Mouse (Mus musculus) MEL (cell line): ENCODE results near the gene Wdr34. TPM values are rescaled to one million over a fixed set of nuclear protein-coding genes. Genes with fewer than 3 reads are reported as not detected.

Experiments used
- DNase-seq: peaks from one replicate; pipeline ENCODE4 v3.0.0; 2011; ENCODE audit warnings: low read depth, low spot score
- H3K27ac ChIP-seq: 2 replicates; pipeline ENCODE4 v1.5.1; 2012; ENCODE audit warnings: low read depth, mild to moderate bottlenecking, control low read depth, low read length, moderate library complexity; ENCODE audit not compliant: control insufficient read depth
- H3K27me3 ChIP-seq, 2 experiments: fragments of 150-350 bp in 1 of 2; sonication (generic) in 1 of 2; 2 replicates each; pipeline ENCODE4 v1.6.1; 2012; ENCODE audit warnings: low read length in 2 of 2, mild to moderate bottlenecking in 2 of 2, improper control_type of control experiment in 1 of 2, moderate library complexity in 1 of 2; ENCODE audit not compliant: insufficient read depth in 2 of 2, control insufficient read depth in 1 of 2
- H3K36me3 ChIP-seq, 2 experiments: 2 replicates each; pipeline ENCODE4 v1.6.1; 2012 to 2014; ENCODE audit warnings: low read length in 2 of 2, improper control_type of control experiment in 1 of 2, inconsistent platforms in 1 of 2, mild to moderate bottlenecking in 1 of 2; ENCODE audit not compliant: insufficient read depth in 2 of 2, control insufficient read depth in 1 of 2
- H3K4me1 ChIP-seq, 2 experiments: fragments of 150-350 bp in 1 of 2; sonication (generic) in 1 of 2; 2 replicates each; pipeline ENCODE4 v1.6.1; 2012; ENCODE audit warnings: low read length in 2 of 2, improper control_type of control experiment in 1 of 2, mild to moderate bottlenecking in 1 of 2; ENCODE audit not compliant: insufficient read depth in 2 of 2, control insufficient read depth in 1 of 2
- H3K4me3 ChIP-seq, 2 experiments: fragments of 150-350 bp in 1 of 2; sonication (generic) in 1 of 2; 2 replicates each; pipeline ENCODE4 v1.5.1; 2012; ENCODE audit warnings: low read depth in 2 of 2, low read length in 2 of 2, mild to moderate bottlenecking in 2 of 2, moderate library complexity in 2 of 2, control low read depth in 1 of 2, improper control_type of control experiment in 1 of 2; ENCODE audit not compliant: control insufficient read depth in 1 of 2, insufficient read depth in 1 of 2
- H3K79me2 ChIP-seq: 2 replicates; pipeline ENCODE4 v1.6.1; 2012; ENCODE audit warnings: mild to moderate bottlenecking, low read length, moderate library complexity; ENCODE audit not compliant: control insufficient read depth, poor library complexity, insufficient read depth
- H3K9ac ChIP-seq: 2 replicates; pipeline ENCODE4 v1.6.1; 2012; ENCODE audit warnings: low read depth, mild to moderate bottlenecking, control low read depth, low read length, moderate library complexity; ENCODE audit not compliant: control insufficient read depth, poor library complexity, severe bottlenecking
- H3K9me3 ChIP-seq: fragments of 150-350 bp; sonication (generic); replicated peaks from 2 replicates; pipeline ENCODE4 v1.6.1; 2012; ENCODE audit warnings: mild to moderate bottlenecking, low read length, improper control_type of control experiment, moderate library complexity; ENCODE audit not compliant: insufficient read depth
- BHLHE40 ChIP-seq: IDR thresholded peaks from 2 replicates; pipeline ENCODE4 v1.6.1; 2012; ENCODE audit warnings: low read depth, mild to moderate bottlenecking, inconsistent platforms, low read length, improper control_type of control experiment, borderline replicate concordance
- CHD1 ChIP-seq: IDR thresholded peaks from 2 replicates; pipeline ENCODE4 v1.6.1; 2012; ENCODE audit warnings: low read depth, mild to moderate bottlenecking, inconsistent platforms, low read length, improper control_type of control experiment
- CHD2 ChIP-seq: IDR thresholded peaks from 2 replicates; pipeline ENCODE4 v1.6.1; 2011; ENCODE audit warnings: low read length, improper control_type of control experiment
- CTCF ChIP-seq, 3 experiments: IDR thresholded peaks in 2 of 3; conservative IDR thresholded peaks in 1 of 3; 2 replicates each; pipeline ENCODE4 v1.5.1; 2011 to 2012; ENCODE audit warnings: low read length in 3 of 3, low read depth in 2 of 3, mild to moderate bottlenecking in 2 of 3, improper control_type of control experiment in 1 of 3, inconsistent platforms in 1 of 3, mixed read lengths in 1 of 3, moderate library complexity in 1 of 3; ENCODE audit not compliant: control insufficient read depth in 1 of 3, insufficient read depth in 1 of 3, poor library complexity in 1 of 3, severe bottlenecking in 1 of 3
- E2F4 ChIP-seq: IDR thresholded peaks from 2 replicates; pipeline ENCODE4 v1.6.1; 2011; ENCODE audit warnings: low read depth, low read length, improper control_type of control experiment, borderline replicate concordance
- ELF1 ChIP-seq: IDR thresholded peaks from 2 replicates; pipeline ENCODE4 v1.6.1; 2014; ENCODE audit warnings: low read depth, mild to moderate bottlenecking, inconsistent platforms, low read length, improper control_type of control experiment, moderate library complexity
- EP300 ChIP-seq, 2 experiments: IDR thresholded peaks; 2 replicates each; pipeline ENCODE4 v1.6.1; 2011; ENCODE audit warnings: improper control_type of control experiment in 2 of 2, low read length in 2 of 2, low read depth in 1 of 2, mild to moderate bottlenecking in 1 of 2
- ETS1 ChIP-seq: IDR thresholded peaks from 2 replicates; pipeline ENCODE4 v1.6.1; 2012; ENCODE audit warnings: low read depth, mild to moderate bottlenecking, inconsistent platforms, low read length, improper control_type of control experiment, moderate library complexity
- JUND ChIP-seq: IDR thresholded peaks from 2 replicates; pipeline ENCODE4 v1.6.1; 2011; ENCODE audit warnings: low read depth, mild to moderate bottlenecking, improper control_type of control experiment, low read length
- KAT2A ChIP-seq: conservative IDR thresholded peaks from 2 replicates; pipeline ENCODE4 v1.6.1; 2012; ENCODE audit warnings: low read depth, low read length, improper control_type of control experiment, inconsistent platforms
- MAFK ChIP-seq: IDR thresholded peaks from 2 replicates; pipeline ENCODE4 v1.6.1; 2011; ENCODE audit warnings: low read depth, mild to moderate bottlenecking, low read length, improper control_type of control experiment, borderline replicate concordance
- MAX ChIP-seq: IDR thresholded peaks from 2 replicates; pipeline ENCODE4 v1.6.1; 2011; ENCODE audit warnings: low read length, improper control_type of control experiment
- MAZ ChIP-seq: IDR thresholded peaks from 2 replicates; pipeline ENCODE4 v1.6.1; 2012; ENCODE audit warnings: low read depth, mild to moderate bottlenecking, inconsistent platforms, low read length, improper control_type of control experiment
- MYB ChIP-seq: IDR thresholded peaks from 2 replicates; pipeline ENCODE4 v1.6.1; 2011; ENCODE audit warnings: mild to moderate bottlenecking, low read depth, low read length, improper control_type of control experiment
- NRF1 ChIP-seq: IDR thresholded peaks from 2 replicates; pipeline ENCODE4 v1.6.1; 2014; ENCODE audit warnings: low read depth, mild to moderate bottlenecking, inconsistent platforms, low read length, improper control_type of control experiment, moderate library complexity; ENCODE audit not compliant: poor library complexity, insufficient read depth, severe bottlenecking
- POLR2AphosphoS2 ChIP-seq: IDR thresholded peaks from 2 replicates; pipeline ENCODE4 v1.6.1; 2011; ENCODE audit warnings: low read length, improper control_type of control experiment
- POLR2AphosphoS5 ChIP-seq: IDR thresholded peaks from 2 replicates; pipeline ENCODE4 v1.6.1; 2012; ENCODE audit warnings: low read depth, borderline replicate concordance, mild to moderate bottlenecking, inconsistent platforms, low read length, moderate library complexity, mixed read lengths
- RCOR1 ChIP-seq: IDR thresholded peaks from 2 replicates; pipeline ENCODE4 v1.6.1; 2012; ENCODE audit warnings: low read depth, mild to moderate bottlenecking, inconsistent platforms, low read length, improper control_type of control experiment
- SIN3A ChIP-seq: IDR thresholded peaks from 2 replicates; pipeline ENCODE4 v1.6.1; 2012; ENCODE audit warnings: low read length, improper control_type of control experiment, inconsistent platforms
- TAL1 ChIP-seq: IDR thresholded peaks from 2 replicates; pipeline ENCODE4 v1.6.1; 2012; ENCODE audit warnings: mild to moderate bottlenecking, inconsistent platforms, low read length, moderate library complexity, mixed read lengths
- TBP ChIP-seq: IDR thresholded peaks from 2 replicates; pipeline ENCODE4 v1.8.0; 2011; ENCODE audit warnings: low read depth, low read length, improper control_type of control experiment
- TCF12 ChIP-seq: IDR thresholded peaks from 2 replicates; pipeline ENCODE4 v1.6.1; 2014; ENCODE audit warnings: low read depth, mild to moderate bottlenecking, inconsistent platforms, low read length, improper control_type of control experiment, moderate library complexity
- ZC3H11A ChIP-seq: IDR thresholded peaks from 2 replicates; pipeline ENCODE4 v1.6.1; 2012; ENCODE audit warnings: low read depth, mild to moderate bottlenecking, inconsistent platforms, low read length, improper control_type of control experiment
- ZMIZ1 ChIP-seq: IDR thresholded peaks from 2 replicates; pipeline ENCODE4 v1.6.1; 2012; ENCODE audit warnings: low read depth, mild to moderate bottlenecking, inconsistent platforms, low read length, improper control_type of control experiment, moderate library complexity
- ZNF384 ChIP-seq: IDR thresholded peaks from 2 replicates; pipeline ENCODE4 v1.6.1; 2012; ENCODE audit warnings: low read depth, mild to moderate bottlenecking, inconsistent platforms, low read length, improper control_type of control experiment
- polyA plus RNA-seq, 2 experiments: library from polyadenylated mRNA; stranded (reverse) in 1 of 2; unstranded in 1 of 2; fragments of >175 nt in 1 of 2; fragments of >200 nt in 1 of 2; gene quantifications; 2 replicates each; pipeline versions ENCODE4 v1.2.1 to v1.2.4; 2012; ENCODE audit warnings: low replicate concordance in 2 of 2, low read depth in 1 of 2; ENCODE audit not compliant: insufficient read length in 2 of 2, insufficient read depth in 1 of 2, missing spikeins in 1 of 2
- total RNA-seq: library from RNA; depleted of rRNA; stranded (reverse); fragments of 300-350 nt; gene quantifications from 2 replicates; pipeline ENCODE4 v1.2.3, GENCODE M21; 2012

Gene Wdr34
- total and polyA plus RNA-seq, 3 experiments: 49.3 to 78.3 TPM; not detected in 1

DNA sequence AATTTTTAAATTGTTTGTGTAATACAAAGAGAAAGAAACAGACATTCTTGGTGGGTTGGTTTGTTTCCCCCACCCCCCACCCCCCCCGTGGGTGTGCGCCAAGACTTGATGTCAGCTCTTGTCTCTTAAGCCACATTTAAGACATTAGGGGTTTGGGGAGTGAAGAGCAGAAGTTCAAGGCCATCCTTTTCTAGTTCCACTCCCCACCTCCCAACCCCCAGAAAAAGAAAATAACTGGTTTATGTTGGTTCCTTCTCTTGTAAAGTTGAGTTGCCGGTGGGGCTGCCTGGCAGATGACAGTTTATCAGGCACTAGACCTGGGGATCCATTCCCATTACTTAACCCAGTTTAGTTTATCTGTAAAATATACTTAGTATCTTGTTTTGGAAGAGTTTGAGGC lies 15.6 kb upstream of the Wdr34 start:
- H3K9ac ChIP-seq: peak overlapping the region; percentile 99

DNA sequence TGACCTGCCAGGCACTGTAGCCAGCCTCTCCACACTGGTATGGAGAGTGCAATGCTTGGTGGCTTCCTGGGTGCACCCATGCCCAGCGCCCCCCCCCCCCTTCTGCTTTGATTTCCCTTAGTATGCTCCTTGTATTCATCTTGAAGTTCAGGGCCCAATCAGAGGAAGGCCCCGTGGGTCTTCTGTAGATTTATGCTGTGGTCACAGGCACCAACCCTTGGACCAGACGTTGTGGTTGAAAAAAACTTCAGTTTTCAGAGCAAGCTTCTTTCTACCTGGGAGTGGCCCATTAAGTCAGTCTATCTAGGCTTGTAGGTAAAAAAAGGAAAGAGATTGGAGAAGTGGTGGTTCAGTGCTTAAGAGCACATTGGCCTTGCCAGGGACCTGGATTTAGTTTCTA lies 15.1 kb upstream of the Wdr34 start:
- H3K79me2 ChIP-seq: peaks cover 68% of the 10 kb centered on the region
- DNase-seq: peak; percentile 68
- peak overlapping the region; percentile 86 to 94 for H3K4me3 ChIP-seq
- no peaks in the 10 kb centered on the region for H3K27me3 ChIP-seq
- peaks cover 5 to 13% of the 10 kb centered on the region in 2 experiments; a peak in 3 of 4 replicates for H3K4me1 ChIP-seq
- H3K9me3 ChIP-seq: no peaks in the 10 kb centered on the region
- H3K36me3 ChIP-seq: peaks cover 10 to 25% of the 10 kb centered on the region in 2 experiments
- TF ChIP-seq POLR2AphosphoS2 (0 out of 2 replicates have a peak, but pooled peaks have one; percentile 7), CTCF (IDR thresholded peaks at IDR 0.05 in 2 of 3, conservative IDR thresholded peaks at IDR 0.05 in 1 of 3; ENCODE audit: control insufficient read depth in 1 of 3, insufficient read depth in 1 of 3, low read depth in 2 of 3, low read length in 3 of 3, poor library complexity in 1 of 3, severe bottlenecking in 1 of 3) (no peak), SIN3A (peak; percentile 16; the same call in 1 of the 2 replicates)
- TF ChIP-seq, all 39 proteins: peak for 2
- Histone ChIP-seq H3K9ac (peak overlapping the region; percentile 99), H3K27ac (peak overlapping the region; percentile 97)

More for the DNA sequence above, 15.6 kb upstream of the Wdr34 start:
- Histone ChIP-seq H3K4me3 (peak overlapping the region; percentile 86 to 94), H3K9me3 (no peaks in the 10 kb centered on the region), H3K79me2 (peaks cover 71% of the 10 kb centered on the region), H3K4me1 (peaks cover 5 to 13% of the 10 kb centered on the region in 2 experiments; a peak in 3 of 4 replicates), H3K36me3 (peaks cover 14 to 27% of the 10 kb centered on the region in 2 experiments), H3K27ac (peak overlapping the region; percentile 97), H3K27me3 (no peaks in the 10 kb centered on the region)
- TF ChIP-seq ZMIZ1 (no peak), TCF12 (no peak), BHLHE40 (no peak), KAT2A (no peak), POLR2AphosphoS2 (peak; percentile 14; the same call in 1 of the 2 replicates), EP300 (IDR thresholded peaks at IDR 0.05; ENCODE audit: low read depth in 1 of 2, low read length in 2 of 2) (peak in 1 of 2 experiments; percentile 19; a peak in 1 of 4 replicates), E2F4 (no peak), CHD1 (0 out of 2 replicates have a peak, but pooled peaks have one; percentile 69), TBP (peak; percentile 18; the same call in 1 of the 2 replicates), SIN3A (peak; percentile 27; the same call in 1 of the 2 replicates), ETS1 (0 out of 2 replicates have a peak, but pooled peaks have one; percentile 23), MAX (no peak), NRF1 (no peak), JUND (no peak), POLR2AphosphoS5 (no peak), RCOR1 (0 out of 2 replicates have a peak, but pooled peaks have one; percentile 1), ELF1 (no peak), MAZ (no peak), ZC3H11A (no peak), TAL1 (no peak), CHD2 (no peak), ZNF384 (no peak), MAFK (no peak), MYB (no peak)
- peak; percentile 53 for DNase-seq
